Mouse (Mus musculus): ENCODE results near the gene Bak1. TPM values are rescaled to one million over a fixed set of nuclear protein-coding genes. Genes with fewer than 3 reads are reported as not detected.
"Not testable (repeated sequence)": the region's sequence is repeated elsewhere in the genome, so short reads cannot be mapped to it uniquely, and the experiment has no call there.

The Bak1 gene
- total RNA-seq, 2 experiments from 2014 or later: 12.0 to 13.0 TPM

- no peak for DNase-seq (ENCODE audit: low spot score in 2 of 2)
Measured at GRCm38 (mm10) chr17:26985503-26986179, 43.2 kb downstream of the Bak1 start.

- DNase-seq (ENCODE audit: low spot score in 2 of 2): no peak
Measured at GRCm38 (mm10) chr17:26983382-26983781, 45.4 kb downstream of the Bak1 start.

GRCm38 (mm10) chr17:26981050-26981449, 47.8 kb downstream of the Bak1 start:
- no peak for DNase-seq (ENCODE audit: low spot score in 2 of 2)

- DNase-seq (ENCODE audit: low spot score in 2 of 2): no peak
Measured at GRCm38 (mm10) chr17:26979426-26979825, 49.4 kb downstream of the Bak1 start.

GRCm38 (mm10) chr17:26977354-26977753, 51.5 kb downstream of the Bak1 start:
- DNase-seq (ENCODE audit: low spot score in 2 of 2): not testable (repeated sequence)

- DNase-seq (ENCODE audit: low spot score in 2 of 2): no peak
Measured at GRCm38 (mm10) chr17:26975415-26975814, 53.4 kb downstream of the Bak1 start.

GRCm38 (mm10) chr17:26974547-26974946, 54.3 kb downstream of the Bak1 start:
- DNase-seq (ENCODE audit: low spot score in 2 of 2): no peak

GRCm38 (mm10) chr17:26972703-26973574, 55.9 kb downstream of the Bak1 start, which contains the start of gene Zbtb9:
Gene Zbtb9 (plus strand): TSS chr17:26973167.
- peak; percentile 94 to 97 for DNase-seq (ENCODE audit: low spot score in 2 of 2)

GRCm38 (mm10) chr17:26972107-26972506, 56.7 kb downstream of the Bak1 start:
- DNase-seq (ENCODE audit: low spot score in 2 of 2): no peak

GRCm38 (mm10) chr17:26971247-26971905, 57.4 kb downstream of the Bak1 start:
- DNase-seq (ENCODE audit: low spot score in 2 of 2): no peak

GRCm38 (mm10) chr17:26970221-26970620, 58.6 kb downstream of the Bak1 start:
- no peak for DNase-seq (ENCODE audit: low spot score in 2 of 2)

Other genes with a start within 250 kb of the Bak1 start
- gene Bnip1, start 247.9 kb downstream of the Bak1 start, total RNA-seq (2021): 10 to 100 TPM; 31.6 to 31.7 TPM
- gene Nkx2-5, start 184.0 kb downstream of the Bak1 start, total RNA-seq (2021): not detected
- gene Kifc5b, start 111.9 kb downstream of the Bak1 start, total RNA-seq (2021): 1 to 10 TPM; 3.4 to 3.7 TPM
- gene Phf1, start 96.0 kb downstream of the Bak1 start, total RNA-seq (2021): 10 to 100 TPM; 39.5 to 46.7 TPM
- 100 to 1,000 TPM in 1 of 2 experiments, 10 to 100 TPM in 1; 97.8 to 103 TPM for gene Cuta, start 89.4 kb downstream of the Bak1 start, total RNA-seq (2021)
- gene Syngap1, start 87.8 kb downstream of the Bak1 start, total RNA-seq (2021): 100 to 1,000 TPM; 348 to 362 TPM
- gene Zbtb9, start 55.8 kb downstream of the Bak1 start, total RNA-seq (2021): 10 to 100 TPM; 16.2 to 16.4 TPM
- 1 to 10 TPM; 2.8 to 3.0 TPM for gene Itpr3, start 28.3 kb upstream of the Bak1 start, total RNA-seq (2021)
- 100 to 1,000 TPM; 242 to 270 TPM for gene Uqcc2, start 104.9 kb upstream of the Bak1 start, total RNA-seq (2021)
- gene Ip6k3, start 138.8 kb upstream of the Bak1 start, total RNA-seq (2021): under 1 TPM; 0.60 to 0.70 TPM
- gene Lemd2, start 175.5 kb upstream of the Bak1 start, total RNA-seq (2021): 10 to 100 TPM; 38.8 to 46.6 TPM

Data from left cerebral cortex, adult 18-20 months (tissue).